Mouse (Mus musculus): Measurements from ENCODE around the gene Fn1. TPM values are rescaled to one million over a fixed set of nuclear protein-coding genes. Genes with fewer than 3 reads are reported as not detected.

Gene Fn1
- polyA plus RNA-seq, 1 experiment = 299 TPM

DNA sequence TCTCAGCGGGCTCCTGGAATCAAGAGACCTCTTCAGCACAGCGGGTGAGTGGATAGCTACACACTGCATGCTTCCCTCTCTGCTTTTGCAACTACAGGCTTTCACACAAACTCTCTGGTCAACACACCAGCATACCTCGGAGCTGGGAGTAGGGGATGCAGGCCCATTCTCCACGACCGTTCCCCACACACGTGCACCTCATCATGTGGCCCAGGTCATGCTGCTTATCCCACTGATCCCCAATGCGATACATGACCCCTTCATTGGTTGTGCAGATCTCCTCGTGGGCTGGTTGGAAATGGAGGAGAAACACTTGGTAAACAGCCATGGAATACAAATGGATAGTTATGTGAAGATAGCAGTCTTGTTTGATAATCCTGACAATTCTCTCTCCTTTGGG is 12.8 kb downstream of the Fn1 start:
- H3K36me3 ChIP-seq (ENCODE audit: control insufficient read depth, insufficient read depth) = peaks cover 100% of the 10 kb centered on the region
- no peak for TF ChIP-seq FOSL1 (IDR thresholded peaks at IDR 0.05; ENCODE audit: insufficient read depth, low read length, poor library complexity, severe bottlenecking)
- TF ChIP-seq USF1 (IDR thresholded peaks at IDR 0.05; ENCODE audit: low read depth) = no peak
- no peak for TF ChIP-seq MYOG (IDR thresholded peaks at IDR 0.05; ENCODE audit: control insufficient read depth, extremely low read depth, insufficient read length)
- no peak for TF ChIP-seq MYOD1 (IDR thresholded peaks at IDR 0.05; ENCODE audit: control insufficient read depth, insufficient read length, low read depth)
- TF ChIP-seq CTCF (IDR thresholded peaks at IDR 0.05; ENCODE audit: control insufficient read depth, insufficient read depth, insufficient read length) = no peak
- TF ChIP-seq MAX (IDR thresholded peaks at IDR 0.05) = no peak
- no peaks in the 10 kb centered on the region for H3K27me3 ChIP-seq (ENCODE audit: control insufficient read depth, insufficient read depth, insufficient read length)
- H3K79me2 ChIP-seq (ENCODE audit: control insufficient read depth, insufficient read depth) = peaks cover 56% of the 10 kb centered on the region
- no peak overlapping the region for H3K4me3 ChIP-seq (ENCODE audit: insufficient read depth, poor library complexity, severe bottlenecking)
- peaks cover 33% of the 10 kb centered on the region for H3K79me3 ChIP-seq (ENCODE audit: low read depth)
- no peak overlapping the region for H3ac ChIP-seq (ENCODE audit: control insufficient read depth, insufficient read length, low read depth)

DNA sequence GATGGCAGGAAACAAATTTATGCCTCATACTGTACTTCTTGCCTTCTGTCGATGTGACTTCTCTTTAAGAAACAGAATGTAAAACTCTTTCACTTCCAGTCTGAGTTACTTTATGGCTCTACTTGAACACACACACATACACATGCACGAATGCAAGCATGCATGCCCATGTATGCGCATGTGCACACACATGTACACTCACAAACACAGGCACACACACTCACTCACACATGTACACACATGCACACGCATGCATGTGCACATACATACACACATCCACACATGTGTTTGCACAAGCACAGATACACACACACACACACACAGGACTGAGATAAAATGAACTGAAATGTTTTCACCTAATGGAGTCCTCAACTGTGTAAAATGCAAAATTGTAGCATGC is 16.3 kb downstream of the Fn1 start:
- H3K27me3 ChIP-seq (ENCODE audit: control insufficient read depth, insufficient read depth, insufficient read length) = no peaks in the 10 kb centered on the region
- H3K79me2 ChIP-seq (ENCODE audit: control insufficient read depth, insufficient read depth) = peaks cover 44% of the 10 kb centered on the region
- TF ChIP-seq MYOD1 (IDR thresholded peaks at IDR 0.05; ENCODE audit: control insufficient read depth, insufficient read length, low read depth) (no peak), USF1 (IDR thresholded peaks at IDR 0.05; ENCODE audit: low read depth) (no peak), FOSL1 (IDR thresholded peaks at IDR 0.05; ENCODE audit: insufficient read depth, low read length, poor library complexity, severe bottlenecking) (no peak), CEBPB (IDR thresholded peaks at IDR 0.05; ENCODE audit: low read depth) (no peak), MYOG (IDR thresholded peaks at IDR 0.05; ENCODE audit: control insufficient read depth, extremely low read depth, insufficient read length) (no peak), MAX (IDR thresholded peaks at IDR 0.05) (no peak), CTCF (IDR thresholded peaks at IDR 0.05; ENCODE audit: control insufficient read depth, insufficient read depth, insufficient read length) (no peak)
- H3K36me3 ChIP-seq (ENCODE audit: control insufficient read depth, insufficient read depth) = peaks cover 100% of the 10 kb centered on the region
- H3K79me3 ChIP-seq (ENCODE audit: low read depth) = peaks cover 23% of the 10 kb centered on the region
- H3K4me3 ChIP-seq (ENCODE audit: insufficient read depth, poor library complexity, severe bottlenecking) = no peak overlapping the region
- no peak overlapping the region for H3ac ChIP-seq (ENCODE audit: control insufficient read depth, insufficient read length, low read depth)

DNA sequence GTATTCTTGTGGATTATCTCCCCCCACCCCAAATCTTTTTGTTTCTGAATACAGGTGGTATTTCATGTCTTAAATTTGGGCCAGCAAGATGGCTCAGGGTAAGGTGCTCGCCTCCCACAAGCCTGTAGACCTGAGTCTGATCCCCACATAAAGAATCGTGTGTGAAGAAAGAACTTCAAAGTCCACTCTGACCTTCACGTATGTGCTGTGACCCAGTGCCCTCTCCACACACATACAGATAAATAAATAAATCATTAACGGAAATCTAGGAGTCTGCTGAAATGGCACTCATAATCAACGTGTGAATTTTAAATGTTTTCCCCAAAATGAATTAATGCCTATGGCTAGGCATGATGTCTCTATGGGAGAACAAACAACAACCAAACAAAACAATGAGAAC is 16.9 kb downstream of the Fn1 start:
- H3ac ChIP-seq (ENCODE audit: control insufficient read depth, insufficient read length, low read depth) = no peak overlapping the region
- peaks cover 22% of the 10 kb centered on the region for H3K79me3 ChIP-seq (ENCODE audit: low read depth)
- peaks cover 100% of the 10 kb centered on the region for H3K36me3 ChIP-seq (ENCODE audit: control insufficient read depth, insufficient read depth)
- H3K4me3 ChIP-seq (ENCODE audit: insufficient read depth, poor library complexity, severe bottlenecking) = no peak overlapping the region
- peaks cover 44% of the 10 kb centered on the region for H3K79me2 ChIP-seq (ENCODE audit: control insufficient read depth, insufficient read depth)
- H3K27me3 ChIP-seq (ENCODE audit: control insufficient read depth, insufficient read depth, insufficient read length) = no peaks in the 10 kb centered on the region
- TF ChIP-seq USF1 (IDR thresholded peaks at IDR 0.05; ENCODE audit: low read depth) (no peak), CEBPB (IDR thresholded peaks at IDR 0.05; ENCODE audit: low read depth) (no peak), MAX (IDR thresholded peaks at IDR 0.05) (no peak)

DNA sequence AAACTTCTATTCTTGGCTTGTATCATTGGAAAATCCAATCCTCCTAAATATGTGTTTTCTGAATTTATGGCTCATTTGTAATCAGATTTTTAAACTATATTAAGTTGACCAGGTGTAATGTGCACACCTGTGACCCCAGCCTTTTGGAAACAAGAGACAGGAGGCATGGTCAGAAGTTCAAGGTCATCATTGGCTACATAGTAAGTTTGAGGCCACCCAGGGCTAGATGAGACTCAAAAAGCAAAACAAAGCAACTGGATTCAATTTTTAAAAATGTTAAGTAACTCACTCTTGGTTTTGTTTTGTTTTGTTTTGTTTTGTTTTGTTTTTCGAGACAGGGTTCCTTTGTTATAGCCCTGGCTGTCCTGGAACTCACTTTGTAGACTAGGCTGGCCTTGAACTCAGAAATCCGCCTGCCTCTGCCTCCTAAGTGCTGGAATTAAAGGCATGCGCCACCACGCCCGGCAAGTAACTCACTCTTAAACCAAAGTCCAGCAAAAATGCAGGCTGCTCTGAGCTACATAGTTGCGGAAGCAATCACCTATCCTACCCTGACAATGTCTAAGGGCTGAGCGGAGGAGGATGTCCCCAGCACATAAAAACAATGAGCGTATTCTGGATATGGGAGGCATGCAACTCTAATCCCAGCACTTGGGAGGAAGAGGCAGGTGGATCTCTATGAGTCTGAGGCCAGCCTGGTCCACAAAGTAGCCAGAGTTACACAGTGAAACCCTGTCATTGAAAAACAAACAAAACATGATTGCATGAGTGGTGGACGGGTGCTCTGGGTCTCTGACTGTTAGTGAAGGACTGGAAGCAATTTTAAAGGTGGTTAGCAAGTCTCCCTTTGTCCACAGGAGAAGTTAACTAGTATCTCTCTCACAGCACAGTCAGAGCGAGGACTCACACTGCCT is 17.6 kb downstream of the Fn1 start:
- peaks cover 20% of the 10 kb centered on the region for H3K79me3 ChIP-seq (ENCODE audit: low read depth)
- no peak overlapping the region for H3K4me3 ChIP-seq (ENCODE audit: insufficient read depth, poor library complexity, severe bottlenecking)
- peaks cover 100% of the 10 kb centered on the region for H3K36me3 ChIP-seq (ENCODE audit: control insufficient read depth, insufficient read depth)
- no peak for TF ChIP-seq CTCF (IDR thresholded peaks at IDR 0.05; ENCODE audit: control insufficient read depth, insufficient read depth, insufficient read length)
- TF ChIP-seq MYOD1 (IDR thresholded peaks at IDR 0.05; ENCODE audit: control insufficient read depth, insufficient read length, low read depth) = no peak
- TF ChIP-seq MYOG (IDR thresholded peaks at IDR 0.05; ENCODE audit: control insufficient read depth, extremely low read depth, insufficient read length) = no peak
- no peak for TF ChIP-seq FOSL1 (IDR thresholded peaks at IDR 0.05; ENCODE audit: insufficient read depth, low read length, poor library complexity, severe bottlenecking)
- H3K27me3 ChIP-seq (ENCODE audit: control insufficient read depth, insufficient read depth, insufficient read length) = no peaks in the 10 kb centered on the region
- H3K79me2 ChIP-seq (ENCODE audit: control insufficient read depth, insufficient read depth) = peaks cover 44% of the 10 kb centered on the region
- H3ac ChIP-seq (ENCODE audit: control insufficient read depth, insufficient read length, low read depth) = no peak overlapping the region

DNA sequence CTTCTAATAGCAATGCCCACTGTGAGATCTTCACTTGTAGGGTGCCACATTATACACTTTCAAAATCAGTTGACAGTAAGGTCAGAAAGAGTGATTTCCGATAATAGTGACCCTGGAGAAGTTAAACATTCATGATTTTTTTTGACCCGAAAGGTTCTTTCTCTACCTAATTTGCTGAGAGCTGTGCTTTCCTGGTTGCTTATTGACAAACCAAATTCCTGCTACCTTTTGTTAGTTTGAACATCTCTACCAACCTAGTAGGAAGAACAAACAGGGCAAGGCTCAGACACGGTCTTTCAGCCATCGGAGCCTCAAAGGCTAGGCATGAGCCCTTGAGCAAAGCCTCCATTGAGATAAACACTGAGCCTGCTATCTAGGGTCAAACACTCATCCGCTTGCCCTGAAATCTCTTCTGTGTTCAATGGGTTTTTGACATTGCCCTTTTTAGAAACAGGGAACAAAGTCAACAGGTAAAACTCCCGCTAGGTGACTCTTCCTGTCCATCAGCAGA is 18.5 kb downstream of the Fn1 start:
- peaks cover 15% of the 10 kb centered on the region for H3K79me3 ChIP-seq (ENCODE audit: low read depth)
- peaks cover 44% of the 10 kb centered on the region for H3K79me2 ChIP-seq (ENCODE audit: control insufficient read depth, insufficient read depth)
- H3K27me3 ChIP-seq (ENCODE audit: control insufficient read depth, insufficient read depth, insufficient read length) = no peaks in the 10 kb centered on the region
- no peak overlapping the region for H3K4me3 ChIP-seq (ENCODE audit: insufficient read depth, poor library complexity, severe bottlenecking)
- no peak for TF ChIP-seq MAX (IDR thresholded peaks at IDR 0.05)
- peaks cover 100% of the 10 kb centered on the region for H3K36me3 ChIP-seq (ENCODE audit: control insufficient read depth, insufficient read depth)
- H3ac ChIP-seq (ENCODE audit: control insufficient read depth, insufficient read length, low read depth) = no peak overlapping the region

DNA sequence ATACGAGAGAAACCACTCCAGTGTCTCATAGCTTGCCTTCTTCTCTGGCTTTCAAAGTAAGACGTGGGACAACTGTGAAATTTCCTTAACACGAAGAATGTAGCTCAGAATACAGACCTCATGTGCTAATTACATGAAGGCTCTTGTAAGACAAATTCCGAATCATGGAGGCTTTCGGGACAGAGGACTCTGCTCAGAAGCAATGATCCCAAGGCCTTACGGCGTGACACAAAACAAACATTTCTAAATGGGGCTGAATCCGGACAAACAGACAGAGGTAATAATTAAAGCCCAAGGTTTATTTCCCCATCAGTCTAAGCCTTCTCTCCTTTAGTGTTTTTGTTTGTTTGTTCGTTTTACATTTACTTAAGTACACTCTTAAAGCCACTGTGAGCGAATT is 20.6 kb downstream of the Fn1 start:
- H3K79me2 ChIP-seq (ENCODE audit: control insufficient read depth, insufficient read depth) = peaks cover 27% of the 10 kb centered on the region
- H3K79me3 ChIP-seq (ENCODE audit: low read depth) = peaks cover 9% of the 10 kb centered on the region
- no peak overlapping the region for H3ac ChIP-seq (ENCODE audit: control insufficient read depth, insufficient read length, low read depth)
- TF ChIP-seq CTCF (IDR thresholded peaks at IDR 0.05; ENCODE audit: control insufficient read depth, insufficient read depth, insufficient read length) (no peak), MYOD1 (IDR thresholded peaks at IDR 0.05; ENCODE audit: control insufficient read depth, insufficient read length, low read depth) (no peak), MAX (IDR thresholded peaks at IDR 0.05) (no peak)
- H3K27me3 ChIP-seq (ENCODE audit: control insufficient read depth, insufficient read depth, insufficient read length) = no peaks in the 10 kb centered on the region
- no peak overlapping the region for H3K4me3 ChIP-seq (ENCODE audit: insufficient read depth, poor library complexity, severe bottlenecking)
- peaks cover 100% of the 10 kb centered on the region for H3K36me3 ChIP-seq (ENCODE audit: control insufficient read depth, insufficient read depth)
